Mouse (Mus musculus): ENCODE results near the gene Gm9837. TPM values are rescaled to one million over a fixed set of nuclear protein-coding genes. Genes with fewer than 3 reads are reported as not detected.
A peak's percentile ranks its signal among the peaks of the same experiment; 100 is the strongest.

Gm9837 gene
- polyA plus RNA-seq (2014; fragmentation: Nextera tagmentation; extraction: Ambion mirVana): not detected in 2 replicates

- peak; percentile 93 for DNase-seq (ENCODE audit: low spot score)
- H3K4me3 ChIP-seq (ENCODE audit: low read depth, low read length): 0 out of 2 replicates have a peak within 1 kb of the TSS, but pooled peaks have one; percentile 10
- H3K27ac ChIP-seq (ENCODE audit: low read depth): no peak within 1 kb of the TSS
- peak; percentile 77 for ATAC-seq (replicated peaks; ENCODE audit: low FRiP score, low TSS enrichment, low read depth)
- no peaks in the 10 kb centered on the region for H3K36me3 ChIP-seq (ENCODE audit: control insufficient read depth, insufficient read depth, low read length)
- H3K9ac ChIP-seq (ENCODE audit: low read length): no peak within 1 kb of the TSS
- WGBS: 3% methylated on average over 29 of the region's 29 CpGs
- no peaks in the 10 kb centered on the region for H3K9me3 ChIP-seq (ENCODE audit: control insufficient read depth, low read length)
- peaks cover 4% of the 10 kb centered on the region; the same call in 1 of the 2 replicates for H3K4me1 ChIP-seq (replicated peaks; ENCODE audit: control insufficient read depth, insufficient read depth, low read length)
- peak within 1 kb of the TSS; percentile 44 for H3K4me2 ChIP-seq (ENCODE audit: low read length)
- H3K27me3 ChIP-seq (replicated peaks; ENCODE audit: control insufficient read depth, insufficient read depth, low read length): peaks cover 40% of the 10 kb centered on the region
Observed at GRCm38 (mm10) chr11:53469968-53470695, at the start of gene Gm9837. Gm9837 (minus strand) TSS chr11:53470479.

DNA sequence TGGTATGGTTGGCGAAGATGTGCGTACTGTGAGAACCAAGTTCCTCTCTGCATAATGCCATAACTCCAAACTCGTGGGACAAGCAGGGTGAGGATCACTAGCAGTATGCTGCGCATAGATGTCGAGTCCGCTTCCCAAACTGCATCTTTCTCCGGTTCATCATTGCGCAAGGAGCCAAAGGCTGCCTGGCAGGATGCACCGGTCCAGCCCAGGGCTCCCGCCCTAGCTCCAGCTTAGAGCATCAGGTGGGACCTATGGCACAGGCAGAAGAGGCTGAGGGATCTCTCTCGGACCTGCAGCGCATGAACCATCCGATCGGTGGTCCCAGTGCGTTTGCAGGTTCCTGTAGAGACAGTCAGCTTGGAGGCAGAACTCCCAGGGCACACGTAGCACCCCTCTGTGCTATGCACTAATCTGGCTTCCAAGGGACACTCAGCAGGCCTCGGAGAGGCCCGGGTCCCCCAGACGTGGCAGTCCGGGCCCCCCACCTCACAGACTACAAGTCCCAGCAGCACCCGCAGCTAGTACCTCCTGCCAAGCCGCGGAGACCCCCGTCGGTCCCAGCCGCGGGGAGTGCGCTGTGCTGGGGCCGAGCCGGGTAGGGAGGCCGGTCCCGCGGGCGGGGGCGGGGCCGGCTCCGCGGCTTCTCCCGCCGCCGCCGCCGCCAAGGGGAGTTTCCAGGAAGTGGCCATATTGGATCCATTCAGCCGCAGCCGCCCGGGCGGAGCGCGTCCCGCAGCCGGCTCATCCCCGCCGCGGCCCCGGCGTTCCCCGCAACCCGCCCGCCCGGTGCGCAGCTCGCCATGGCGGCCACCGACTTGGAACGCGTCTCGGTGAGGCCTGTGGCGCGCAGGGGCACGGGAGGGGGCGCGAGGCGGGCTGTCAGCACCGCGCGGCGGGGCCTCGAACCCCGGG lies 49.2 kb upstream of the Gm9837 start, which contains the start of gene Sept8:
Sept8 (plus strand) TSS at position 51 of the 915 bp plus-strand sequence.
- peak; percentile 82 for DNase-seq (ENCODE audit: low spot score)

DNA sequence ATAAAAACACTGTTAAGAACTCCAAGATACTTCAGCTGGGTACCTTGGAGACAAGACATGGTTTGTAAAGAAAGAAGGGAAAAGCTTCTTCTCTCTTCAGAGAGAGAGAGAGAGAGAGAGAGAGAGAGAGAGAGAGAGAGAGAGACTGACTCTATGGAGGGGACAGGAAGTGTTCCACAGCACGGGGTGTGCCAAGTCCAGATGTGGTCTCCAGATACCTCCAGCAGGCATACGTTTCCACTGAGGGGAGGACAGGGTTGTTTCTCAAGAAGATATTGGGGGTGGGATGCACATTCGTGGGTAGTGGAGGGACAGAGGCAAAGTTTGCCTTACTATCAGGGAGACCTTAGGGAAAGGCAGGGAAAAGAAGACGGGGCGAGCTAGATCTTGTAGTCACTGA lies 48.5 kb upstream of the Gm9837 start:
- peak overlapping the region; percentile 72; the same call in 1 of the 2 replicates for H3K4me3 ChIP-seq (ENCODE audit: low read depth, low read length)
- 50% methylated on average over 5 of the region's 5 CpGs for WGBS
- ATAC-seq (replicated peaks; ENCODE audit: low FRiP score, low TSS enrichment, low read depth) (no peak), DNase-seq (ENCODE audit: low spot score) (no peak)
- H3K36me3 ChIP-seq (ENCODE audit: control insufficient read depth, insufficient read depth, low read length): no peaks in the 10 kb centered on the region
- H3K4me2 ChIP-seq (ENCODE audit: low read length): peak overlapping the region; percentile 75
- no peaks in the 10 kb centered on the region for H3K27me3 ChIP-seq (replicated peaks; ENCODE audit: control insufficient read depth, insufficient read depth, low read length)
- H3K9ac ChIP-seq (ENCODE audit: low read length): no peak overlapping the region
- peaks cover 25% of the 10 kb centered on the region for H3K4me1 ChIP-seq (replicated peaks; ENCODE audit: control insufficient read depth, insufficient read depth, low read length)
- H3K9me3 ChIP-seq (ENCODE audit: control insufficient read depth, low read length): no peaks in the 10 kb centered on the region
- H3K27ac ChIP-seq (ENCODE audit: low read depth): no peak overlapping the region

More for the DNA sequence above, 49.2 kb upstream of the Gm9837 start, which contains the start of gene Sept8:
- no peaks in the 10 kb centered on the region for H3K9me3 ChIP-seq (ENCODE audit: control insufficient read depth, low read length)
- H3K9ac ChIP-seq (ENCODE audit: low read length): peak within 1 kb of the TSS; percentile 69
- H3K27me3 ChIP-seq (replicated peaks; ENCODE audit: control insufficient read depth, insufficient read depth, low read length): no peaks in the 10 kb centered on the region
- peak within 1 kb of the TSS; percentile 64 for H3K27ac ChIP-seq (ENCODE audit: low read depth)
- H3K4me2 ChIP-seq (ENCODE audit: low read length): peak within 1 kb of the TSS; percentile 75
- WGBS: 5% methylated on average over 79 of the region's 79 CpGs
- peak; percentile 78 for ATAC-seq (replicated peaks; ENCODE audit: low FRiP score, low TSS enrichment, low read depth)
- no peaks in the 10 kb centered on the region for H3K36me3 ChIP-seq (ENCODE audit: control insufficient read depth, insufficient read depth, low read length)
- H3K4me3 ChIP-seq (ENCODE audit: low read depth, low read length): peak within 1 kb of the TSS; percentile 72
- H3K4me1 ChIP-seq (replicated peaks; ENCODE audit: control insufficient read depth, insufficient read depth, low read length): peaks cover 30% of the 10 kb centered on the region

DNA sequence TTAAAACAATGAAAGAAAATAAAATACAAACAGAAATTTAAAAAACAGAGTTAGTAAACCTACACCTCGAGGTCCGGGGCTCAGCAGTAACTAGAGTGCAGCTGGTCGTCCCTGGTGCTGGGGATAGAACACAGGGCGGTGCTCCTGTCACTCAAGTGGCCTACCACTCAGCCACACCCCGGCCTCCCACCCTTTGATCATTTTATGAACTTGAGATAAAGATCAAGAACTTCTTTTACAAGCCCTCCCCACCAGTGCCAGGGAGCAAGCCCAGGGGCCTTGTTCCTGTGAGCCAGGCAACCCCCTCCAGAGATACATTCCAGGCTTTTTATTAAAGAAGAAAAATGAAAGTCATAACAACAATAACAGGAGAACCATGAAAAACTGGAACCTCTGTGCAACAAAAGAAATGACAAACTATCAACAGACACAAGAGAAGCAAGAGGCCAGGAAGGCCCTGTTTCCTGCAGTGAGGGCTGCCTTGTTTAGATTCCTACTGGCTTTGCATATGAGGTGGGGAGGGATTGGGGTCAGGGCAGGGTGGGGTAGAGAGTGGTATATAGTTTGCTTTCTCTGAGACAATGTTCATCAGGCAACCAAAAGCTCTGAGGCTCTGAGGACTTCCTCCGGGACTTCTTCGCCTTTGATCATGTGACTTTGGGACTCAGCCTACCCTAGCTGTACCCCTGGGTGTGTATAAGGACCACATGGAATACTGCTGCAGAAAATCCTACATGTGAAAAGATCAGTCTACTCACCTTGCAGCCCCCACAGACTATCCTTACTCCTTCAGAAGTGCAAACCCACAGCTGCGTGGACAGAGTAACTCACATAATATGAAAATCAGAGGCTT lies 46.7 kb upstream of the Gm9837 start:
- 41% methylated on average over 8 of the region's 8 CpGs for WGBS
- Histone ChIP-seq H3K4me3 (ENCODE audit: low read depth, low read length) (no peak overlapping the region), H3K4me1 (replicated peaks; ENCODE audit: control insufficient read depth, insufficient read depth, low read length) (peaks cover 18% of the 10 kb centered on the region), H3K9me3 (ENCODE audit: control insufficient read depth, low read length) (no peaks in the 10 kb centered on the region), H3K36me3 (ENCODE audit: control insufficient read depth, insufficient read depth, low read length) (no peaks in the 10 kb centered on the region), H3K27ac (ENCODE audit: low read depth) (no peak overlapping the region), H3K4me2 (ENCODE audit: low read length) (no peak overlapping the region), H3K9ac (ENCODE audit: low read length) (no peak overlapping the region), H3K27me3 (replicated peaks; ENCODE audit: control insufficient read depth, insufficient read depth, low read length) (no peaks in the 10 kb centered on the region)
- no peak for DNase-seq (ENCODE audit: low spot score)
- ATAC-seq (replicated peaks; ENCODE audit: low FRiP score, low TSS enrichment, low read depth): no peak

DNA sequence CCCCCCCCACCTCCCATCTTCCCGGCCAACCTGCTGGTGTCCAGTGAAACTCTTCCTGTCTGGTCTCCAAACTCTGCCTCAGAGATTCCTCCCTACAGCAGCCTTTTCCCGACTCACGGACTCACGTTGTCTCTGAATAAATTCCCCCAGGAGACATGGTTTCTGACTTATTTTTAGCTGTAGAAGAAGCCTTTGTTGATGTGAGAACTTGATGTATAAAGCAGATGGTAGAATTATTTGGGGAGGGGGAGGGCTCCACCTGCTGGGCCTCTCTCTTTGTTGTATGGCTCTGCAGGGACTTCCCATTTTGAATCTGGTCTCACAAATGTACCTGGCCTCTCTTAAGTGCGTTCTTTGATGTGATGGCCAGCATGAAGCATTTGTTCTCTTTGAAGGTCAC lies 40.1 kb upstream of the Gm9837 start:
- no peak for DNase-seq (ENCODE audit: low spot score)
- Histone ChIP-seq H3K36me3 (ENCODE audit: control insufficient read depth, insufficient read depth, low read length) (no peaks in the 10 kb centered on the region), H3K9me3 (ENCODE audit: control insufficient read depth, low read length) (no peaks in the 10 kb centered on the region), H3K27me3 (replicated peaks; ENCODE audit: control insufficient read depth, insufficient read depth, low read length) (no peaks in the 10 kb centered on the region), H3K27ac (ENCODE audit: low read depth) (no peak overlapping the region), H3K9ac (ENCODE audit: low read length) (no peak overlapping the region), H3K4me3 (ENCODE audit: low read depth, low read length) (no peak overlapping the region), H3K4me2 (ENCODE audit: low read length) (no peak overlapping the region), H3K4me1 (replicated peaks; ENCODE audit: control insufficient read depth, insufficient read depth, low read length) (no peaks in the 10 kb centered on the region)
- ATAC-seq (replicated peaks; ENCODE audit: low FRiP score, low TSS enrichment, low read depth): no peak
- WGBS: 46% methylated on average over 5 of the region's 5 CpGs

GRCm38 (mm10) chr11:53508591-53508990 lies 38.3 kb upstream of the Gm9837 start:
- Histone ChIP-seq H3K4me2 (ENCODE audit: low read length) (no peak overlapping the region), H3K4me3 (ENCODE audit: low read depth, low read length) (no peak overlapping the region), H3K27me3 (replicated peaks; ENCODE audit: control insufficient read depth, insufficient read depth, low read length) (no peaks in the 10 kb centered on the region), H3K36me3 (ENCODE audit: control insufficient read depth, insufficient read depth, low read length) (no peaks in the 10 kb centered on the region), H3K27ac (ENCODE audit: low read depth) (no peak overlapping the region), H3K9ac (ENCODE audit: low read length) (no peak overlapping the region), H3K9me3 (ENCODE audit: control insufficient read depth, low read length) (no peaks in the 10 kb centered on the region), H3K4me1 (replicated peaks; ENCODE audit: control insufficient read depth, insufficient read depth, low read length) (no peaks in the 10 kb centered on the region)
- 44% methylated on average over 3 of the region's 3 CpGs for WGBS
- ATAC-seq (replicated peaks; ENCODE audit: low FRiP score, low TSS enrichment, low read depth): no peak
- no peak for DNase-seq (ENCODE audit: low spot score)

DNA sequence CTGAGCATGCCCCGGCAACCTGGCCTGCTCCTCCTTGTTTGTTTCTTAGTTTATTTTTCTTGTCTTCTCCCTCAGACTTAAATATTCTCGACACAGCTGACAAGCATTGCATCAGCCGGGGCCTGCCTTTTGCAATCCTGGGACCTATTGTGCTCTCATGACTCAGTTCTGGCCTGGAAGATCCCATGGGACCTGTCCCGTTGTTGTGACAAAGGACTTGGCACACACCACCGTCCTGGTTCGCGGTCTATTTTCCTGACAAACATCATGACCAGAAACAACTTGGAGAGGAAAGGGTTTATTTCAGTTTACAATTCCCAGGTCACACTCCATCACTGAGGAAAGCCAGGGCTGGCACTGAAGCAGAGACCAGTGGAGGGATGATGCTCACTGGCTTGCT lies 37.9 kb upstream of the Gm9837 start:
- 74% methylated on average over 7 of the region's 7 CpGs for WGBS
- no peaks in the 10 kb centered on the region for H3K4me1 ChIP-seq (replicated peaks; ENCODE audit: control insufficient read depth, insufficient read depth, low read length)
- DNase-seq (ENCODE audit: low spot score): no peak

More for the DNA sequence above, 37.9 kb upstream of the Gm9837 start:
- Histone ChIP-seq H3K36me3 (ENCODE audit: control insufficient read depth, insufficient read depth, low read length) (no peaks in the 10 kb centered on the region), H3K9me3 (ENCODE audit: control insufficient read depth, low read length) (no peaks in the 10 kb centered on the region), H3K27me3 (replicated peaks; ENCODE audit: control insufficient read depth, insufficient read depth, low read length) (no peaks in the 10 kb centered on the region), H3K27ac (ENCODE audit: low read depth) (no peak overlapping the region), H3K4me2 (ENCODE audit: low read length) (no peak overlapping the region), H3K4me3 (ENCODE audit: low read depth, low read length) (no peak overlapping the region), H3K9ac (ENCODE audit: low read length) (no peak overlapping the region)
- no peak for ATAC-seq (replicated peaks; ENCODE audit: low FRiP score, low TSS enrichment, low read depth)
